Mouse (Mus musculus) liver, embryonic 14.5 days (tissue): ENCODE results near the gene Cc2d2b. TPM values are rescaled to one million over a fixed set of nuclear protein-coding genes. Genes with fewer than 3 reads are reported as not detected.

Source experiments
- ATAC-seq: fragments of 200-750 bp; cut with Nextera tagmentation; 2 replicates; pipeline ENCODE4 v1.8.0; 2017; ENCODE audit warnings: moderate number of reproducible peaks, mild to moderate bottlenecking, moderate library complexity; ENCODE audit not compliant: insufficient read depth
- DNase-seq, 3 experiments: peaks; one replicate each; pipeline ENCODE4 v3.0.0-alpha.2; 2012 to 2013; ENCODE audit warnings: low read depth in 3 of 3, low spot score in 3 of 3
- H3K27ac ChIP-seq: fragments of 300-500 bp; sonication (generic); 2 replicates; pipeline ENCODE4 v1.5.1; 2014; ENCODE audit warnings: moderate library complexity, mild to moderate bottlenecking, control low read depth, inconsistent platforms
- H3K27me3 ChIP-seq: fragments of 300-500 bp; sonication (generic); 2 replicates; pipeline ENCODE4 v1.6.1; 2014; ENCODE audit warnings: mild to moderate bottlenecking, low read length, moderate library complexity; ENCODE audit not compliant: control insufficient read depth, insufficient read depth
- H3K36me3 ChIP-seq: fragments of 300-500 bp; sonication (generic); replicated peaks from 2 replicates; pipeline ENCODE4 v1.6.1; 2014; ENCODE audit warnings: low read depth; ENCODE audit not compliant: control insufficient read depth, insufficient read depth
- H3K4me1 ChIP-seq, 2 experiments: fragments of 200-500 bp in 1 of 2; fragments of 300-500 bp in 1 of 2; sonication (generic) in 1 of 2; replicated peaks; 2 replicates each; pipeline ENCODE4 v1.6.1; 2012 to 2014; ENCODE audit warnings: antibody characterized with exemption in 1 of 2, inconsistent platforms in 1 of 2, low read length in 1 of 2; ENCODE audit not compliant: control insufficient read depth in 2 of 2, insufficient read depth in 2 of 2
- H3K4me2 ChIP-seq: fragments of 300-500 bp; sonication (generic); 2 replicates; pipeline ENCODE4 v1.6.1; 2014; ENCODE audit warnings: low read depth, mild to moderate bottlenecking, control low read depth, moderate library complexity
- H3K4me3 ChIP-seq, 2 experiments: fragments of 200-500 bp in 1 of 2; fragments of 300-500 bp in 1 of 2; sonication (generic) in 1 of 2; 2 replicates each; pipeline ENCODE4 v1.5.1; 2012 to 2014; ENCODE audit warnings: low read depth in 2 of 2, low read length in 2 of 2, mild to moderate bottlenecking in 2 of 2, control low read depth in 1 of 2, inconsistent platforms in 1 of 2, moderate library complexity in 1 of 2; ENCODE audit not compliant: insufficient read depth in 1 of 2
- H3K9ac ChIP-seq: fragments of 300-500 bp; sonication (generic); replicated peaks from 2 replicates; pipeline ENCODE4 v1.6.1; 2014; ENCODE audit warnings: mild to moderate bottlenecking, control low read depth, moderate library complexity
- H3K9me3 ChIP-seq: fragments of 300-500 bp; sonication (generic); 2 replicates; pipeline ENCODE4 v1.6.1; 2016; ENCODE audit warnings: low read length, mixed read lengths; ENCODE audit not compliant: control insufficient read depth
- CTCF ChIP-seq: IDR thresholded peaks from 2 replicates; pipeline ENCODE4 v1.5.1; 2016; ENCODE audit warnings: antibody characterized with exemption, low read depth, control low read depth
- EP300 ChIP-seq: IDR thresholded peaks from 2 replicates; pipeline ENCODE4 v1.6.1; 2016; ENCODE audit warnings: antibody characterized with exemption, low read depth
- WGBS: fragments of 180-500 bp; shearing (Covaris S2); extraction: QIAGEN DNeasy Blood & Tissue Kit; methylation state at CpG from one replicate; pipeline ENCODE4 v1.1.7; 2014; ENCODE audit not compliant: insufficient replicate concordance; 5-methylcytosine and 5-hydroxymethylcytosine counted together
- polyA plus RNA-seq, 2 experiments: library from polyadenylated mRNA; depleted of rRNA in 1 of 2; stranded (reverse) in 1 of 2; unstranded in 1 of 2; fragments of >200 nt; fragmentation: Nextera tagmentation in 1 of 2; extraction: Ambion mirVana in 1 of 2; gene quantifications; 2 replicates each; pipeline versions ENCODE4 v1.2.1 to v1.2.3; 2012 to 2014

The Cc2d2b gene
- polyA plus RNA-seq, 2 experiments: 0.38 to 1.1 TPM

DNA sequence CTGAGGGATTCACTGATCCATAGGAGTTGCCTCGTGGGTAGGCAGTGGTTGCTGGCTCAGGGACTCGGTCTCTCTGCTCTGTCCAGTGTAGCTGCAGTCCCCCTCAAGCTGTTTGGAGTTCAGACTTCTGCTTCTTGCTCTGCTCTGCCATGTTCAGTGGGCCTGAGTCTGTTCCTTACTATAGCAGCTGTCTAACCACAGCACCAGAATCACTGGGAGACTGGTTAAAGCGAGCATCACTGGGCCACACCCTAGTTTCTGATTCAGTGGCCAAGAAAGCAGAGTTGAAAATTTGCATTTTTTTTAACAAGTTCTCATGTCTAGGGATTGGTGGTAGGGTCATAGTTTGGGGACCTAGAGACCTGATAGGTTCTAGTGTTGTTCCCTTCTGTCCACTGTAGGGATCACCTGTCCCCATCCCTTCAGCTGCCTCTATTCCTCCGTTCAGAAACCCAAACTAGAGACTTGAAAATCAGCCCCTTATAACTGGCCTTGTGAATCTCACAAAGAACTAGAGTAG lies 72.8 kb downstream of the Cc2d2b start:
- ATAC-seq: no peak
- H3K27me3 ChIP-seq: no peaks in the 10 kb centered on the region

DNA sequence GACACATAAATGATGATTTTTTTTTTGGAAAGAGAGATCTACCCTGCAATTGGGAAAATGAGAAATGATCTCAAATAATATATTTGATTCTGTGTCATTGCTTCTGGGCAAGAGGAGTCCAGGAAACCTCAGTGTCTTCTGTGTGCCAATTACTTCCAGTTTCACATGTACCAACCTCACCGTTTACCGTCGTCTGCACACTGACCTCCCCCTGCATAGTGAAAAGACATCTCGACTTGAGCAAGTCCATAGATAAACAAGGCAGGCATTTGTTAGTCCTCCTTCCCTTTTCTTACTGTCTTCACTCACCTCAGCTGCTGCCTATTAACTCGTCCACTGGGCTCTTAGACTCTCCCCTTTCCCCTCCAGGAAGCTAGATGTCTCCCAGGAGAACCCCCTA lies 77.1 kb downstream of the Cc2d2b start:
- H3K27me3 ChIP-seq: no peaks in the 10 kb centered on the region
- H3K4me1 ChIP-seq: peaks cover 4 to 8% of the 10 kb centered on the region in 2 experiments
- no peak for ATAC-seq
- H3K36me3 ChIP-seq: no peaks in the 10 kb centered on the region
- H3K9me3 ChIP-seq: no peaks in the 10 kb centered on the region
- no peak for DNase-seq
- WGBS: 30% methylated on average over 5 of the region's 5 CpGs
- no peak overlapping the region for H3K4me2 ChIP-seq
- H3K4me3 ChIP-seq: no peak overlapping the region
- no peak overlapping the region for H3K27ac ChIP-seq
- no peak overlapping the region for H3K9ac ChIP-seq
- no peak for TF ChIP-seq EP300
- TF ChIP-seq CTCF: no peak

More for the DNA sequence above, 72.8 kb downstream of the Cc2d2b start:
- WGBS: 48% methylated on average over 4 of the region's 4 CpGs
- H3K4me3 ChIP-seq: no peak overlapping the region
- no peaks in the 10 kb centered on the region for H3K36me3 ChIP-seq
- H3K4me1 ChIP-seq: peaks cover 14 to 27% of the 10 kb centered on the region in 2 experiments
- no peak for TF ChIP-seq EP300
- no peak overlapping the region for H3K27ac ChIP-seq
- H3K9me3 ChIP-seq: no peaks in the 10 kb centered on the region
- H3K4me2 ChIP-seq: no peak overlapping the region
- DNase-seq: no peak
- H3K9ac ChIP-seq: no peak overlapping the region

DNA sequence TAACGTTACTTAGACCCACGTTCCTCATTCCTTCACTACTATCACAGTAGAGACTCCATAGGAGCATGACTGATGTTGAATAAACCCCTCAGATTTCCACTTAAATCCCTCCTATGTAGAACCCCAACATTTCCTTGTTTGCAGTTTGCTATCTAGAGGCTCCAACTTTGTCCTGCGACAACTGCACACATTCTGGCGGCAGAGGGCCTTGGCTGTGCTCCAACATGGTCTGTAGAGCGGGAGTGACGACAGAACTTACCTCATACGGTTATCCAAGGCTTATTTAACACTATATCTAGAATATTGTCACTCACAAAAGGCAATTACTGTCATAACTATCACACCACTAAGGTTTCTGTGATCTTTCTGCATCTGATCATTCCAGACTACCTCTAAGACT lies 78.2 kb downstream of the Cc2d2b start:
- H3K27ac ChIP-seq: no peak overlapping the region
- no peaks in the 10 kb centered on the region for H3K9me3 ChIP-seq
- TF ChIP-seq CTCF (no peak), EP300 (no peak)
- DNase-seq: no peak
- H3K4me1 ChIP-seq: peaks cover 4 to 6% of the 10 kb centered on the region in 2 experiments
- H3K4me2 ChIP-seq: no peak overlapping the region
- no peak overlapping the region for H3K4me3 ChIP-seq
- no peaks in the 10 kb centered on the region for H3K27me3 ChIP-seq
- WGBS: 68% methylated on average over 7 of the region's 7 CpGs
- H3K36me3 ChIP-seq: no peaks in the 10 kb centered on the region
- ATAC-seq: no peak
- no peak overlapping the region for H3K9ac ChIP-seq

DNA sequence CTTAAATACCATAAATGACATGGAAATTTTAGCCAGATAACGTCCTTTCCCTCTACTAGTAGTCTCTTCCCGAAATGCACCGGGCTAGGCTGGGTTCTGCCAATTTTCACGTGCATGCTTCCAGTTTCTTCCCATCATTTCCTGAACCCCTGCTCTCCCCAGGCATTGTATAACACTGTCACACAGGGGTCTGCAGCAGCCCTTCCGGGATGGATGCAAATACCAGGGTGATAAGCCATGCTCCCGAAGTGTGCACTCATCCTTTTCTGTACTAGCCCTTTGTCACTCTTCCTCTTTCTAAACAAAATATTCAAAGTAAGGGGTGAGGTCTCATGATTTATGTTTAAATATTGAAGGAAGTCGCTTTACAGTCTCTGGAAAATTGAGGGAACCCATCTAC lies 81.6 kb downstream of the Cc2d2b start:
- H3K4me3 ChIP-seq: peak overlapping the region; percentile 82 to 94
- H3K4me2 ChIP-seq: peak overlapping the region; percentile 87
- no peaks in the 10 kb centered on the region for H3K27me3 ChIP-seq
- H3K9ac ChIP-seq: peak overlapping the region; percentile 80
- H3K4me1 ChIP-seq: peaks cover 13 to 15% of the 10 kb centered on the region in 2 experiments
- H3K27ac ChIP-seq: no peak overlapping the region; the same call in 1 of the 2 replicates
- DNase-seq: no peak
- no peaks in the 10 kb centered on the region for H3K36me3 ChIP-seq
- TF ChIP-seq EP300: no peak
- TF ChIP-seq CTCF: no peak
- ATAC-seq: no peak
- no peaks in the 10 kb centered on the region for H3K9me3 ChIP-seq
- 32% methylated on average over 7 of the region's 7 CpGs for WGBS

DNA sequence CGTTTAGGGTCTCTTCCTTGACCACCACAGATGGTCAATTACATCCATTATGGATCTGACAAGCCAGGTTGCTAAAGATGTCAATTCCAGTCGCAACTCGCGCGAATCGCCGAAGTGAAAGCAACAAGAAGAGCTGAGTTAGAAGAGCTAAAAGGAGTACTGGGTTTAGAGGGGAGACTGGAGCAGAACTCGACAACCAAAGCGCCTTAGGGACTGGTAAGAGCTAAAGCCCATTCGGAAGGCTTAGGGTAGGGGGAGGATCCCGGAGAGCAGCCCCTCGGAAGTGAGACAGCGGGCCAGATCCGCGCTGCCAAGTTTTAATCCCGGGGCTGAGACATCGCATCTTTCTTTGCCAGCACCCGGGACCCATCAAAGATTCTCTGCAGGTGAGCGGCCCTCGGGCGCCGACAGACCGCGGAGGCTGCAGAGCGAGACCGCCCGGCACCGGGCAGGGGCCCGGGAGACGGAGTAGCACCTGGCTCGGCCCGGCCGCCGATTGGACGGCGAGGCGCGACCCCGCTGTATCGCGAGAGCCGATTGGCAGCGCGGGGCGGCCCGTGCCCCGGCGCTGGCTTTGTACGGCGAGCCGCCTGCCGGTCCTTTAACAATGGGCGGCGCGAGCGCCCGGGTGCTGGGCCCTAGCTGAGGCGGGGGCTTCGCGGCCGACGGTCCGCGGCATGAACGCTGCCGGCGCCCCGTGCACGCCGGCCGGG lies 82.3 kb downstream of the Cc2d2b start, which contains the start of gene Ccnj:
Gene Ccnj (plus strand): TSS at position 577 of the 713 bp plus-strand sequence.
- H3K9me3 ChIP-seq: no peaks in the 10 kb centered on the region
- under 1% methylated on average over 69 of the region's 71 CpGs for WGBS
- no peaks in the 10 kb centered on the region for H3K36me3 ChIP-seq
- peaks cover 13 to 15% of the 10 kb centered on the region in 2 experiments for H3K4me1 ChIP-seq
- DNase-seq (peak; percentile 68 to 78 (median 73)), ATAC-seq (peak; percentile 99)
- peak within 1 kb of the TSS; percentile 82 to 94 for H3K4me3 ChIP-seq
- H3K27ac ChIP-seq: peak within 1 kb of the TSS; percentile 56
- H3K27me3 ChIP-seq: no peaks in the 10 kb centered on the region
- H3K9ac ChIP-seq: peak within 1 kb of the TSS; percentile 80
- no peak for TF ChIP-seq CTCF
- peak; percentile 21; the same call in 1 of the 2 replicates for TF ChIP-seq EP300
- H3K4me2 ChIP-seq: peak within 1 kb of the TSS; percentile 87
